Mouse (Mus musculus): ENCODE measurements at regions not wholly inside any gene's neighbourhood (a gene's known extent, or its start where the extent isn't known, plus 50 kb on each side); places are given as distances from the start of the nearest gene placed in this dataset.

DNA sequence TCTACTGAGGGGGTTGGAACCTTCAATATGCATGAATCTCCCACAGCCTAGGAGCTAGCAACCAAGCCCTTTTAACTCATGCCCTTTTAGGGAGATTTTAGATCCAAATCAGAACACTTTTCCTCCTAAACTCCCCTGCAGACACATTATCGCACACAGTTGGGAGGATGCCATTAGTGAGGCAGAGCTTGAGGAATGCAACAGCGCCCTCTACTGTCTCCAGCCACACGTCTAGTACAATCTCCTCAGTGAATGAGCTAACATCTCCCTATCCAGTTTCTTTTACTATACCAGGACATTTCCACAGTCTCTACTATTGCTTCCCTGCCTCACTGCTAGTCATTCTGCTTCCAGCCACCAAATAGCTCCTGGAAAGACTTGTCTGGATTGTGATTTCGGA lies 59.3 kb downstream of the 1700080O16Rik start:
- DNase-seq (ENCODE audit: low spot score in 2 of 2): peak; percentile 68 to 75

GRCm38 (mm10) chrX:51911566-51911965 lies 61.0 kb downstream of the 1700080O16Rik start:
- DNase-seq (ENCODE audit: low spot score in 2 of 2): no peak

DNA sequence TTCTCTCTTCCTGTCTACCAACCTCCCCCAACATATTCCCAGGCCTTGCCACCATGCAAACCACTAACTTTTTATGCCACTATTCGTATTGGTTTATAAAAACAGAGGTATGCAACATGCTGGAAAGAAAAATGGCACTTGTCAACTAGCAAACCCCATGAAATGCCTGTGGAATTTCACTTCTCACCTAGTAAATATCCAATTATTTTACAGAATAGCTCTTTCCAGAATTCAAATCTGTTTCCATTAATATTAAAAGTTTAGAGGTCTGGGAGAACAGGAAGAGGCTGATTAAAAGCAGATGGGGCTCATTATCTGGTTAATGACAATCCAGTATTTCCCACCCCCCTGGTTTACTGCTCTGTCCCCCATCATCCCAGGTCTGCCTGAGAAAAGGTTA lies 62.0 kb downstream of the 1700080O16Rik start:
- DNase-seq (ENCODE audit: low spot score in 2 of 2): no peak

GRCm38 (mm10) chrX:51898445-51898844 lies 74.1 kb downstream of the 1700080O16Rik start:
- no peak for DNase-seq (ENCODE audit: low spot score in 2 of 2)

DNA sequence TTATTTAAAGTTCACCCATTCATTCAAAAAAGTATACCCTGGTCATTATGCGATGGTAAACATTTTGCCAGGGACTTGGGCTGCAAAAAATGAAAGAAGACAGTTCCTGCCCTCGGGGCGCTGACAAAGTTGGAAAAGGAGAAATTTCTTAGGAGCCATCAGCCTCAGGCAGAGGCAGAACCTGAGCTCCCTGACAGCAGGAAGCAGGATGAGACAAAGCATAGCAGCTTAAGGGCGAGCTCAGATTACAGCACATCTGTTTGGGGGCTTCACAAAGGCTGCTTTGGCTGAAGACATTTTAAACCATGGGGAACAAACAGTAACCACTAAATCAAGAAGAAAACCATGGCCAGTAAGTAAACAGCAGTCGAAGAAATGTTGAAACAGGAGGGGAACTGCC lies 75.5 kb downstream of the 1700080O16Rik start:
- no peak for DNase-seq (ENCODE audit: low spot score in 2 of 2)

DNA sequence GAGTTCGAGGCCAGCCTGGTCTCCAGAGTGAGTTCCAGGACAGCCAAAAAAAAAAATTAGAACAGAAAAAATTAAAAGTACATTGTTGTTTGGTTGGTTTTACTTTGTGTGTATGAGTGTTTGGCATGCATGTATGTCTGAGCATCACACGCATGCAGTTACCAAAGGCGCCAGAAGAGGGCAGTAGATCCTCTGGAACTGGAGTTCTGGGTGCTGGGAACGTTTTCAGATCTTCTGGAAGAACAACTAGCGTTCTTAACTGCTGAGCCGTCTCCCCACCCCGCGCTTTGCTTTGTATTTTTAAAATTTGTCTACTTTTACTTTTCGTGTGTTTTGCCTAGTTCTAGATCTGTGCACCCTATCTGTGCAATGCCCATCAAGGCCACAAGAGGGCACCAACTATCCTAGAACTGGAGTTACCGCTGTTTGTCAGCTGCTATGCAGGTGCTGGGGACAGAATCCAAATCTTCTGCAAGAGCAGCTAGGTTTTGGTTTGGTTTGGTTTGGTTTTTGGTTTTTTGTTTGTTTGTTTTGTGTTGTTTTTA lies 76.9 kb downstream of the 1700080O16Rik start:
- DNase-seq (ENCODE audit: low spot score in 2 of 2): no peak

DNA sequence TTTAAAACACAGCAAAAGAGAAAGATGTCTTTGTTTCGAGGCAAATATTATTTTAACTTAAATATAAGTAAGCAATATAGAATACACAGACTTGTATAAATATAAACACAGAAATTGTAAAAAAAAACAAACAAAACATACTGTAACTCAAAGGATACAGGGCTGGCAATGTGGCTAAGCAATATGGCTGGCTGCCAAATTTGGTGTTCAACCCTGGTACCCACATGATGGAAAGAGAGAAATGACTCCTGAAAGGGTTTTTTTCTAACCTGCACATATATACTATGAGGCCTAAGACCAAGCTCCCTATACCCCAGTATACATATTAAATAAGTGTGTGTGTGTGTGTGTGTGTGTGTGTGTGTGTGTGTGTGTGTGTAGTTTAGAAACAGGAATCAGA lies 79.9 kb downstream of the 1700080O16Rik start:
- no peak for DNase-seq (ENCODE audit: low spot score in 2 of 2)

DNA sequence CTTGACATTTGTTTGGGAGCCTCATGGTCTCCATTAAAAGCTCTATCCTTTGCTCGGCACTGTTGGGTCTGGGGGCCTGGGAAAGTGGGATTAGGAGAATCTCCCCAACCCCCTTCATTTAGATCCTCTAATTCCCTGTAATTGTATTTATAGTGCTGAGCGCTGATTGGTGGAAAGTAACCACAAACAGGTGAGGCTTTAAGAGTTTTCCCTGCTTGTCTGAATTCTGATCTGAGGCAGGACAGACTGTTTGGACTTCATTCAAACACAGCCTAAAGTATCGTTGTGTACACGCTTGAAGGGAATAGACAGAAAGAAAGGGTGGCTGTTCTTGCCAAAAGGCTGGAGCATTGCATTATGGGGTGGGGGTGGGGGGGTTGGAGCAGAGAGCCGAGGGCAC lies 85.1 kb upstream of the Usp26 start:
- no peak for DNase-seq (ENCODE audit: low spot score in 2 of 2)
